Mouse (Mus musculus) heart, postnatal 0 days (tissue): ENCODE results near the gene Nfic. TPM values are rescaled to one million over a fixed set of nuclear protein-coding genes. Genes with fewer than 3 reads are reported as not detected.

Experiments used
- ATAC-seq: fragments of 200-750 bp; cut with Nextera tagmentation; 2 replicates; pipeline ENCODE4 v1.8.0; 2017; ENCODE audit warnings: low read depth, moderate number of reproducible peaks, moderate library complexity; ENCODE audit not compliant: insufficient read depth
- DNase-seq: peaks from one replicate; pipeline ENCODE4 v3.0.0-alpha.2; 2016; ENCODE audit warnings: low spot score
- H3K27ac ChIP-seq: fragments of 300-500 bp; sonication (generic); 2 replicates; pipeline ENCODE4 v1.5.1; 2014; ENCODE audit warnings: low read depth, mild to moderate bottlenecking
- H3K27me3 ChIP-seq: fragments of 300-500 bp; sonication (generic); 2 replicates; pipeline ENCODE4 v1.6.1; 2014; ENCODE audit warnings: low read length, mixed read lengths; ENCODE audit not compliant: control insufficient read depth, insufficient read depth
- H3K36me3 ChIP-seq: fragments of 300-500 bp; sonication (generic); replicated peaks from 2 replicates; pipeline ENCODE4 v1.6.1; 2014; ENCODE audit warnings: low read length, mixed read lengths; ENCODE audit not compliant: control insufficient read depth, insufficient read depth
- H3K4me1 ChIP-seq: fragments of 300-500 bp; sonication (generic); 2 replicates; pipeline ENCODE4 v1.6.1; 2014; ENCODE audit warnings: antibody characterized with exemption; ENCODE audit not compliant: control insufficient read depth, insufficient read depth
- H3K4me2 ChIP-seq: fragments of 300-500 bp; sonication (generic); 2 replicates; pipeline ENCODE4 v1.6.1; 2014; ENCODE audit warnings: low read depth, mild to moderate bottlenecking, low read length, moderate library complexity
- H3K4me3 ChIP-seq: fragments of 300-500 bp; sonication (generic); 2 replicates; pipeline ENCODE4 v1.5.1; 2014; ENCODE audit warnings: low read depth, low read length
- H3K9ac ChIP-seq: fragments of 300-500 bp; sonication (generic); replicated peaks from 2 replicates; pipeline ENCODE4 v1.6.1; 2014; ENCODE audit warnings: low read depth, low read length, mixed read lengths
- H3K9me3 ChIP-seq: fragments of 300-500 bp; sonication (generic); replicated peaks from 2 replicates; pipeline ENCODE4 v1.6.1; 2016; ENCODE audit warnings: low read length; ENCODE audit not compliant: control insufficient read depth
- CTCF ChIP-seq: IDR thresholded peaks from 2 replicates; pipeline ENCODE4 v1.5.1; 2016; ENCODE audit warnings: antibody characterized with exemption, control low read depth, low read depth
- EP300 ChIP-seq: IDR thresholded peaks from 2 replicates; pipeline ENCODE4 v1.6.1; 2016; ENCODE audit warnings: antibody characterized with exemption, low read depth
- WGBS: fragments of 180-500 bp; shearing (Covaris S2); extraction: QIAGEN DNeasy Blood & Tissue Kit; methylation state at CpG from one replicate; pipeline ENCODE4 v1.1.7; 2014; 5-methylcytosine and 5-hydroxymethylcytosine counted together
- polyA plus RNA-seq: library from polyadenylated mRNA; unstranded; fragments of >200 nt; fragmentation: Nextera tagmentation; extraction: Ambion mirVana; gene quantifications from 2 replicates; pipeline ENCODE4 v1.2.1, GENCODE M21; 2015
- total RNA-seq: library from RNA; depleted of rRNA; stranded (reverse); fragments of >200 nt; gene quantifications from 2 replicates; pipeline ENCODE4 v1.2.3, GENCODE M21; 2014; ENCODE audit warnings: low replicate concordance

Nfic gene
- total and polyA plus RNA-seq, 2 experiments from 2014 or later: 47.6 to 73.7 TPM

DNA sequence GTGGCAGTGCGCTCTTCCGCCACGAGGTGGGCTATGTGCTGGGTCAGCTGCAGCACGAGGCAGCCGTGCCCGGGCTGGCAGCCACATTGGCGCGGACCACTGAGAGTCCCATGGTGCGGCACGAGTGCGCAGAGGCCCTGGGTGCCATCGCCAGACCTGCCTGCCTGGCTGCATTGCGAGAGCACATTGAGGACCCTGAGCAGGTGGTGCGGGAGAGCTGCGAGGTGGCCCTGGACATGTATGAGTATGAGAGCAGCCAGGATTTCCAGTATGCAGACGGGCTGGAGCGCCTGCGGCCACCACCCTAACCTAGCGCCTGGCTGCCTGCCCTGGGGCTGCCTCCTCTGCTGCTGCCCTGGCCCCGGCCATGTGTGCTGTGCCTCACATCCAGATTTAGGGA, 67.7 kb downstream of the Nfic start:
- TF ChIP-seq CTCF (no peak), EP300 (no peak)
- Histone ChIP-seq H3K9ac (no peak overlapping the region), H3K4me2 (no peak overlapping the region), H3K4me3 (no peak overlapping the region), H3K27ac (no peak overlapping the region), H3K9me3 (no peaks in the 10 kb centered on the region), H3K4me1 (peaks cover 13% of the 10 kb centered on the region), H3K27me3 (no peaks in the 10 kb centered on the region), H3K36me3 (peaks cover 28% of the 10 kb centered on the region)
- ATAC-seq (no peak), DNase-seq (no peak)
- 92% methylated on average over 20 of the region's 20 CpGs for WGBS

GRCm38 (mm10) chr10:81385603-81386306, 69.7 kb downstream of the Nfic start:
- no peaks in the 10 kb centered on the region for H3K9me3 ChIP-seq
- H3K27me3 ChIP-seq: no peaks in the 10 kb centered on the region
- H3K4me1 ChIP-seq: peaks cover 12% of the 10 kb centered on the region
- DNase-seq (no peak), ATAC-seq (no peak)
- H3K4me3 ChIP-seq: no peak overlapping the region
- 69% methylated on average over 22 of the region's 22 CpGs for WGBS
- H3K4me2 ChIP-seq: no peak overlapping the region
- H3K9ac ChIP-seq: no peak overlapping the region
- TF ChIP-seq CTCF: no peak
- no peak for TF ChIP-seq EP300
- no peak overlapping the region for H3K27ac ChIP-seq
- H3K36me3 ChIP-seq: peaks cover 28% of the 10 kb centered on the region

- no peak; the same call in 1 of the 2 replicates for TF ChIP-seq EP300
- no peak for TF ChIP-seq CTCF
- Histone ChIP-seq H3K4me1 (peaks cover 11% of the 10 kb centered on the region), H3K36me3 (peaks cover 28% of the 10 kb centered on the region), H3K9ac (peak overlapping the region; percentile 91), H3K9me3 (no peaks in the 10 kb centered on the region), H3K27ac (peak overlapping the region; percentile 92), H3K4me2 (peak overlapping the region; percentile 86), H3K4me3 (peak overlapping the region; percentile 88), H3K27me3 (no peaks in the 10 kb centered on the region)
- ATAC-seq (peak; percentile 22; the same call in 1 of the 2 replicates), DNase-seq (no peak)
- WGBS: under 1% methylated on average over 19 of the region's 19 CpGs
Observed at GRCm38 (mm10) chr10:81384605-81384982, 70.8 kb downstream of the Nfic start.

GRCm38 (mm10) chr10:81383802-81384604, 71.4 kb downstream of the Nfic start, which contains the start of the genes Dohh and Gm48551:
Gene Dohh, plus strand, starts transcription at chr10:81384428.
Gene Gm48551, plus strand, starts transcription at chr10:81384466.
- DNase-seq: peak; percentile 99
- WGBS: 3% methylated on average over 50 of the region's 54 CpGs
- Histone ChIP-seq H3K9me3 (no peaks in the 10 kb centered on the region), H3K4me3 (peak within 1 kb of the TSS; percentile 88), H3K4me2 (peak within 1 kb of the TSS; percentile 86), H3K27ac (peak within 1 kb of the TSS; percentile 92), H3K4me1 (peaks cover 9% of the 10 kb centered on the region), H3K36me3 (peaks cover 28% of the 10 kb centered on the region), H3K9ac (peak within 1 kb of the TSS; percentile 91), H3K27me3 (no peaks in the 10 kb centered on the region)
- ATAC-seq: peak; percentile 94
- TF ChIP-seq CTCF (no peak), EP300 (peak; percentile 94)

GRCm38 (mm10) chr10:81382039-81382438, 73.4 kb downstream of the Nfic start:
- Histone ChIP-seq H3K9me3 (no peaks in the 10 kb centered on the region), H3K27ac (no peak overlapping the region), H3K4me2 (no peak overlapping the region), H3K9ac (no peak overlapping the region), H3K27me3 (no peaks in the 10 kb centered on the region), H3K4me3 (no peak overlapping the region), H3K4me1 (peaks cover 15% of the 10 kb centered on the region), H3K36me3 (peaks cover 9% of the 10 kb centered on the region)
- no peak for TF ChIP-seq EP300
- no peak for TF ChIP-seq CTCF
- ATAC-seq: no peak
- whole genome bisulfite sequencing: 22% methylated on average over 5 of the region's 5 CpGs
- no peak for DNase-seq
